Mouse (Mus musculus) cerebral cortex, adult 2 months (tissue): Measurements from ENCODE around the gene L3mbtl2.

Experiments used
- WGBS: fragments of 180-500 bp; shearing (Covaris S2); methylation state at CpG from one replicate; pipeline ENCODE4 v1.1.7; 2018; 5-methylcytosine and 5-hydroxymethylcytosine counted together

L3mbtl2 gene

GRCm38 (mm10) chr15:81708991-81709390 is 45.3 kb downstream of the L3mbtl2 start:
- WGBS = 79% methylated on average over 11 of the region's 11 CpGs

- 97% methylated on average over 1 of the region's 1 CpGs for WGBS
These were observed 46.0 kb downstream of the L3mbtl2 start for GRCm38 (mm10) chr15:81709686-81710085.

- 68% methylated on average over 4 of the region's 4 CpGs for WGBS
These were observed 47.1 kb downstream of the L3mbtl2 start for GRCm38 (mm10) chr15:81710801-81711200.

GRCm38 (mm10) chr15:81713742-81714141 is 50.1 kb downstream of the L3mbtl2 start:
- WGBS = 53% methylated on average over 6 of the region's 6 CpGs

- WGBS = 55% methylated on average over 9 of the region's 9 CpGs
These were observed 54.8 kb downstream of the L3mbtl2 start for GRCm38 (mm10) chr15:81718336-81719138.

GRCm38 (mm10) chr15:81719139-81719531 is 55.4 kb downstream of the L3mbtl2 start:
- WGBS = 92% methylated on average over 6 of the region's 6 CpGs

- 86% methylated on average over 5 of the region's 5 CpGs for WGBS
These were observed 58.7 kb downstream of the L3mbtl2 start for GRCm38 (mm10) chr15:81722361-81722760.

GRCm38 (mm10) chr15:81723653-81724052 is 60.0 kb downstream of the L3mbtl2 start:
- 93% methylated on average over 11 of the region's 11 CpGs for WGBS

- 96% methylated on average over 8 of the region's 8 CpGs for WGBS
These were observed 62.3 kb downstream of the L3mbtl2 start for GRCm38 (mm10) chr15:81725965-81726364.

GRCm38 (mm10) chr15:81729241-81729791 is 65.6 kb downstream of the L3mbtl2 start:
- WGBS = under 1% methylated on average over 49 of the region's 49 CpGs

- WGBS = 6% methylated on average over 41 of the region's 41 CpGs
These were observed 66.3 kb downstream of the L3mbtl2 start for GRCm38 (mm10) chr15:81729792-81730635.

- 58% methylated on average over 3 of the region's 3 CpGs for whole genome bisulfite sequencing
These were observed 71.4 kb downstream of the L3mbtl2 start for GRCm38 (mm10) chr15:81735075-81735474.
